Mouse (Mus musculus): ENCODE measurements around the gene F5. TPM values are rescaled to one million over a fixed set of nuclear protein-coding genes. Genes with fewer than 3 reads are reported as not detected.

Gene F5
- polyA plus RNA-seq, 1 experiment from 2014 or later, result 0.32 TPM

DNA sequence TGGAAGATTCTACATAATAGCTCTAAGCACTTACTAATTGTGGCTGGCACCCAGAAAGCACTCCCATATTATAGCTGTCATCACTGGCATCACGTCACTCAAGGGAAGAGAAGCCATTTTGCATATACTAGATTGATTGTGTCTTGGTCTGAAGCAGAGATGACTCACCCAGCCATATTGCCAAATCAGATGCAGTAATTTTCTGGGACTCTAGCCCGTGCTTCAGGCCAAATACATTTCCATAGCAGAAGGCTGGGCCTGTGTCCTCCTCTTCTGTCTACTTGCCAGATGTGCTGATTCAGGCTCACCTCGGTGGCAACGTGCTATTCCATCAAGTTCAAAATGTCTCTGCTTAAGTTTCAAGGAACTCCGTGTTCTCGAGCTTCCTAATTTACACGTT is 109.9 kb downstream of the F5 start:
- WGBS, result 92% methylated on average over 7 of the region's 7 CpGs
- ATAC-seq (ENCODE audit: insufficient number of reproducible peaks, insufficient read depth, low FRiP score, low TSS enrichment), result no peak
- Histone ChIP-seq H3K27me3 (no peaks in the 10 kb centered on the region), H3K4me1 (no peaks in the 10 kb centered on the region), H3K9me3 (0 out of 2 replicates have a peak, but pooled peaks cover 1% of the 10 kb centered on the region), H3K4me2 (replicated peaks) (no peak overlapping the region), H3K9ac (no peak overlapping the region), H3K36me3 (peaks cover 16% of the 10 kb centered on the region; the same call in 1 of the 2 replicates), H3K4me3 (no peak overlapping the region), H3K27ac (no peak overlapping the region)

Other genes with a start within 250 kb of the F5 start
- gene Scyl3, start 222.7 kb upstream of the F5 start, polyA plus RNA-seq (2016; fragmentation: Nextera tagmentation; extraction: Ambion mirVana), result 21.2 and 22.7 TPM in 2 replicates
- 30.8 and 33.1 TPM in 2 replicates for gene BC055324, start 157.0 kb upstream of the F5 start, polyA plus RNA-seq (2016; fragmentation: Nextera tagmentation; extraction: Ambion mirVana)
- gene Mettl18, start 156.9 kb upstream of the F5 start, polyA plus RNA-seq (2016; fragmentation: Nextera tagmentation; extraction: Ambion mirVana), result 9.2 and 10.3 TPM in 2 replicates
- not detected in 2 replicates for gene Sele, start 103.6 kb upstream of the F5 start, polyA plus RNA-seq (2016; fragmentation: Nextera tagmentation; extraction: Ambion mirVana)
- gene Sell, start 89.9 kb upstream of the F5 start, polyA plus RNA-seq (2016; fragmentation: Nextera tagmentation; extraction: Ambion mirVana), result 0.06 and 0.17 TPM in 2 replicates
- gene Selp, start 36.6 kb upstream of the F5 start, polyA plus RNA-seq (2016; fragmentation: Nextera tagmentation; extraction: Ambion mirVana), result not detected in 2 replicates
- 10.1 and 11.7 TPM in 2 replicates for gene Slc19a2, start 97.2 kb downstream of the F5 start, polyA plus RNA-seq (2016; fragmentation: Nextera tagmentation; extraction: Ambion mirVana)
- gene Ccdc181, start 123.7 kb downstream of the F5 start, polyA plus RNA-seq (2016; fragmentation: Nextera tagmentation; extraction: Ambion mirVana), result 7.4 and 8.3 TPM in 2 replicates
- 36.5 and 41.0 TPM in 2 replicates for gene Nme7, start 152.3 kb downstream of the F5 start, polyA plus RNA-seq (2016; fragmentation: Nextera tagmentation; extraction: Ambion mirVana)
- 28.7 and 29.5 TPM in 2 replicates for gene Blzf1, start 155.7 kb downstream of the F5 start, polyA plus RNA-seq (2016; fragmentation: Nextera tagmentation; extraction: Ambion mirVana)

Data from embryonic facial prominence, embryonic 12.5 days (tissue).